Mouse (Mus musculus) heart, postnatal 0 days (tissue): ENCODE measurements around the gene Arhgap8.

ENCODE experiments used
- CTCF ChIP-seq: IDR thresholded peaks from 2 replicates; pipeline ENCODE4 v1.5.1; 2016; ENCODE audit warnings: antibody characterized with exemption, control low read depth, low read depth
- EP300 ChIP-seq: IDR thresholded peaks from 2 replicates; pipeline ENCODE4 v1.6.1; 2016; ENCODE audit warnings: antibody characterized with exemption, low read depth

DNA sequence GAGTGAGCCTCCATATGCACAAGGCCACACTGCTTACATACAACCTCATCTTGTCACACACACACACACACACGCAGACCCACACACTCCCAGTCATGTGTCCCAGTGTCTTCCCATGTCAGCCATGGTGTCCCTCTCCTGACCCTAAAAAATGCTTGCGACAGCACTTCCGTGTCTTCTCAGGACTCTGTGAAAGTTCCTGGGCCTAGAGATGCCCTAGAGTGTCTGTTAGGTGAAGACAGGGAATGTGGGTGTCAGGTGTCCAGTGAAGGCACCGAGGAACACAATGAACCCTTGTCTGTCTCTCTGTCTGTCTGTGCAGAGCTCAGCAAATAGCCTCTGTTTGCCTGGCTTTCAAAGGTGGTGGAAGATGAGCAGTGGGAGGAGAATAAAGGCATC lies 49.2 kb upstream of the Arhgap8 start:
- TF ChIP-seq CTCF (no peak), EP300 (no peak)
